Mouse (Mus musculus) embryonic fibroblast, embryonic 13.5 days (primary cell): ENCODE data around the gene Rp2.

ENCODE experiments used
- CTCF ChIP-seq: IDR thresholded peaks from 2 replicates; pipeline ENCODE4 v1.5.1; 2011; ENCODE audit warnings: mild to moderate bottlenecking, control low read depth, low read length, moderate library complexity, borderline replicate concordance; ENCODE audit not compliant: insufficient read depth
- POLR2A ChIP-seq: IDR thresholded peaks from 2 replicates; pipeline ENCODE4 v1.6.1; 2011; ENCODE audit warnings: low read depth, mild to moderate bottlenecking, control low read depth, low read length, moderate library complexity

DNA sequence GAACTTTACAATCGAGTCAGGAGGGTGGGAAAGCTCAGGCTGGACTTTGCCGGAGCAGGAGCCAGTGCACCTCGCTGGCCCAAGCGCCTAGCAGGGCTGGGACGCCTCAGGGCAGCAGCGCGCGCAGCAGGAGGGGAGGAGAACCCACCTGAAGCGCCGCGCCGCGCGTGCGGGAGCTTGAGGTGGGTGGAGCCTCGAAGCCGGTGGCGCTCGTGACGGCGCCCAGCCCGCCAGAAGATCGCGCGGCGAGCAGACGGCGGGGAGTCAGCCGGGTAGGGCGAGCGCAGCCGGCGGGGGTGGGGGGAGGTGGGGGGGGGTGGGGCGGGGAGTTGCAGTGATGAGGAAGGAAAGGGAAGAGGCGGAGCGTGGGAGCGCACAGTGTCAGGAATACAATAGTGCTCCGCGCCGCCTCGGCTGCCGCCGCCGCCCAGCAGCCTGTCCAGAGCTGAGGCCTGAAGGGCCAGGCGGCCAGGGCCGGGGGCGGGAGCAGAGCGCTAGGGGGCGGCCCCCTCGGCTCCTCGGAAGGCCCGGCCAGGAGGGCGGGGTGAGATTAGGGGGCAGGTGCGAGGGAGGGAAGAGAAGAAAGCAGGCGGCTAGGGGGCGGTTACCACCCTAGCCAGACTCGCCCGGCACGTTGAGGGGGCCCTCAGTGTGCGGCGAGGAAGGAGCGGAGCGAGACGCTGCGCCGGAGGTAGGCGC is 61.0 kb downstream of the Rp2 start, which contains the start of gene Jade3:
- TF ChIP-seq POLR2A (peak; percentile 91), CTCF (no peak)
